Mouse (Mus musculus) testis, adult 2 months (tissue): ENCODE measurements at regions not wholly inside any gene's neighbourhood (a gene's known extent, or its start where the extent isn't known, plus 50 kb on each side); places are given as distances from the start of the nearest gene placed in this dataset.

Experiments used
- CTCF ChIP-seq: fragments of 200-500 bp; IDR thresholded peaks from 2 replicates; pipeline ENCODE4 v1.5.1; 2012; ENCODE audit warnings: low read depth, mild to moderate bottlenecking, inconsistent platforms, low read length, moderate library complexity; ENCODE audit not compliant: control insufficient read depth, insufficient read depth, insufficient replicate concordance
- POLR2A ChIP-seq: fragments of 200-500 bp; IDR thresholded peaks from 2 replicates; pipeline ENCODE4 v1.6.1; 2012; ENCODE audit warnings: low read depth, mild to moderate bottlenecking, inconsistent platforms, low read length, moderate library complexity; ENCODE audit not compliant: control insufficient read depth

DNA sequence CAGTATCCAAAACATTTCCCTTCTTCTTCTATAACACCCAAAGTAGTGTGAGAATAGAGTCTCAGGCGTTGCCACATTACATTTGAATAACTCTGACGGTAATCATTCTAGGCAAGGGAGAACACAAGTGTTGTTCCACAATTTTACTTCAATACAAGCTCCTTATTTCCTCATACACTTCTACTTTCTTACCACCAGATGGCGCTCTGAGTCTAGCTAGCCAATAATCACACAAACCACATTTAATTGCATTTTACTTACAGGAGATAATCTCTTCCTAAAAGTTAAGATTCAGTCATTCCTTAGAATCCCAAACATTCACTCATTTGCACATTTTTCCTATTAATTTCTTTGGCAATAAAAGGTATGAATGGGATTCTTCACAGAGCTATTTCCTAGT lies 90.1 kb upstream of the Robo1 start:
- TF ChIP-seq CTCF = no peak
- no peak for TF ChIP-seq POLR2A
